Mouse (Mus musculus) spleen, adult 2 months (tissue): ENCODE results near the gene Nme4. TPM values are rescaled to one million over a fixed set of nuclear protein-coding genes. Genes with fewer than 3 reads are reported as not detected.
"Not testable (repeated sequence)": the region's sequence is repeated elsewhere in the genome, so short reads cannot be mapped to it uniquely, and the experiment has no call there.

Source experiments
- DNase-seq, 2 experiments: peaks; one replicate each; pipeline versions ENCODE4 v3.0.0 to v3.0.0-alpha.2; 2012 to 2021; ENCODE audit warnings: low spot score in 2 of 2, low read depth in 1 of 2
- H3K27ac ChIP-seq: fragments of 200-500 bp; 2 replicates; pipeline ENCODE4 v1.5.1; 2012; ENCODE audit warnings: low read length, inconsistent platforms; ENCODE audit not compliant: insufficient read depth
- H3K27me3 ChIP-seq: fragments of 200-500 bp; 2 replicates; pipeline ENCODE4 v1.6.1; 2012; ENCODE audit warnings: mild to moderate bottlenecking, moderate library complexity, low read length, inconsistent platforms; ENCODE audit not compliant: control insufficient read depth, insufficient read depth
- H3K36me3 ChIP-seq: fragments of 200-500 bp; 2 replicates; pipeline ENCODE4 v1.6.1; 2012; ENCODE audit warnings: mild to moderate bottlenecking, low read length, inconsistent platforms; ENCODE audit not compliant: control insufficient read depth, insufficient read depth
- H3K4me1 ChIP-seq: fragments of 200-500 bp; 2 replicates; pipeline ENCODE4 v1.6.1; 2011; ENCODE audit warnings: inconsistent platforms; ENCODE audit not compliant: control insufficient read depth, insufficient read depth, insufficient read length
- H3K4me3 ChIP-seq: fragments of 200-500 bp; 2 replicates; pipeline ENCODE4 v1.5.1; 2011; ENCODE audit warnings: mild to moderate bottlenecking, inconsistent platforms; ENCODE audit not compliant: insufficient read depth, insufficient read length; ENCODE audit errors: extremely low read depth
- CTCF ChIP-seq: fragments of 200-500 bp; IDR thresholded peaks from 2 replicates; pipeline ENCODE4 v1.5.1; 2011; ENCODE audit warnings: mild to moderate bottlenecking, inconsistent platforms; ENCODE audit not compliant: insufficient read depth, insufficient read length, insufficient replicate concordance; ENCODE audit errors: extremely low read depth
- POLR2A ChIP-seq: fragments of 200-500 bp; IDR thresholded peaks from 2 replicates; pipeline ENCODE4 v1.6.1; 2011; ENCODE audit warnings: low read depth, low read length, inconsistent platforms
- WGBS: fragments of 180-500 bp; shearing (Covaris S2); methylation state at CpG from one replicate; pipeline ENCODE4 v1.1.7; 2018; 5-methylcytosine and 5-hydroxymethylcytosine counted together
- polyA plus RNA-seq: library from polyadenylated mRNA; depleted of rRNA; stranded (reverse); fragments of >200 nt; gene quantifications from 2 replicates; pipeline ENCODE4 v1.2.3, GENCODE M21; 2012

Gene Nme4
- polyA plus RNA-seq, 1 experiment = 13.7 TPM

- WGBS = 60% methylated on average over 2 of the region's 2 CpGs
- no peak overlapping the region for H3K27ac ChIP-seq
- no peak for DNase-seq
- H3K4me1 ChIP-seq = no peaks in the 10 kb centered on the region; the same call in 1 of the 2 replicates
- no peaks in the 10 kb centered on the region for H3K27me3 ChIP-seq
- H3K4me3 ChIP-seq = no peak overlapping the region
- H3K36me3 ChIP-seq = no peaks in the 10 kb centered on the region
- TF ChIP-seq POLR2A = no peak
- TF ChIP-seq CTCF = no peak
Observed at GRCm38 (mm10) chr17:26100166-26100565, 4.8 kb upstream of the Nme4 start.

- H3K27me3 ChIP-seq, DNase-seq, H3K36me3 ChIP-seq, H3K27ac ChIP-seq, H3K4me3 ChIP-seq, H3K4me1 ChIP-seq: not testable (repeated sequence)
- WGBS = 43% methylated on average over 3 of the region's 3 CpGs
Observed at GRCm38 (mm10) chr17:26099316-26099715, 3.9 kb upstream of the Nme4 start.

GRCm38 (mm10) chr17:26098461-26098860 is 3.1 kb upstream of the Nme4 start:
- no peak overlapping the region for H3K4me3 ChIP-seq
- no peaks in the 10 kb centered on the region for H3K36me3 ChIP-seq
- no peak overlapping the region for H3K27ac ChIP-seq
- H3K27me3 ChIP-seq = no peaks in the 10 kb centered on the region
- TF ChIP-seq CTCF (no peak), POLR2A (no peak)
- 90% methylated on average over 7 of the region's 7 CpGs for WGBS
- no peaks in the 10 kb centered on the region; the same call in 1 of the 2 replicates for H3K4me1 ChIP-seq
- DNase-seq = no peak

GRCm38 (mm10) chr17:26094531-26095110 is 781 bp downstream of the Nme4 start:
- no peaks in the 10 kb centered on the region; the same call in 1 of the 2 replicates for H3K4me1 ChIP-seq
- H3K36me3 ChIP-seq = no peaks in the 10 kb centered on the region
- H3K27ac ChIP-seq = no peak overlapping the region
- WGBS = 50% methylated on average over 9 of the region's 9 CpGs
- no peak for DNase-seq
- TF ChIP-seq POLR2A (no peak), CTCF (no peak)
- no peaks in the 10 kb centered on the region for H3K27me3 ChIP-seq
- H3K4me3 ChIP-seq = peak overlapping the region; percentile 56; the same call in 1 of the 2 replicates

- H3K4me3 ChIP-seq = peak within 1 kb of the TSS; percentile 82
- H3K27me3 ChIP-seq = no peaks in the 10 kb centered on the region
- no peaks in the 10 kb centered on the region for H3K4me1 ChIP-seq
- no peak within 1 kb of the TSS for H3K27ac ChIP-seq
- H3K36me3 ChIP-seq = no peaks in the 10 kb centered on the region
- peak; percentile 75 to 76 for DNase-seq
- 2% methylated on average over 32 of the region's 32 CpGs for WGBS
- no peak for TF ChIP-seq POLR2A
- peak; percentile 67; the same call in 1 of the 2 replicates for TF ChIP-seq CTCF
Observed at GRCm38 (mm10) chr17:26089905-26090632, 5.3 kb downstream of the Nme4 start, which contains the start of gene Decr2. TSS of gene Decr2 (minus strand) at chr17:26090337.

- no peak for DNase-seq
- 93% methylated on average over 9 of the region's 9 CpGs for WGBS
- Histone ChIP-seq H3K4me3 (no peak overlapping the region), H3K27me3 (no peaks in the 10 kb centered on the region), H3K4me1 (no peaks in the 10 kb centered on the region), H3K27ac (no peak overlapping the region), H3K36me3 (no peaks in the 10 kb centered on the region)
- TF ChIP-seq CTCF = no peak
- TF ChIP-seq POLR2A = no peak
Observed at GRCm38 (mm10) chr17:26087059-26087564, 8.3 kb downstream of the Nme4 start.

GRCm38 (mm10) chr17:26080867-26081266 is 14.5 kb downstream of the Nme4 start:
- DNase-seq = no peak
- H3K36me3 ChIP-seq = no peaks in the 10 kb centered on the region
- no peak overlapping the region for H3K27ac ChIP-seq
- TF ChIP-seq POLR2A (no peak), CTCF (no peak)
- no peaks in the 10 kb centered on the region for H3K27me3 ChIP-seq
- 48% methylated on average over 2 of the region's 2 CpGs for WGBS
- no peak overlapping the region for H3K4me3 ChIP-seq
- no peaks in the 10 kb centered on the region for H3K4me1 ChIP-seq
